Mouse (Mus musculus): Measurements from ENCODE around the gene Carnmt1. TPM values are rescaled to one million over a fixed set of nuclear protein-coding genes. Genes with fewer than 3 reads are reported as not detected.

Carnmt1 gene
- polyA plus RNA-seq, 1 experiment from 2014 or later, result 27.8 TPM

DNA sequence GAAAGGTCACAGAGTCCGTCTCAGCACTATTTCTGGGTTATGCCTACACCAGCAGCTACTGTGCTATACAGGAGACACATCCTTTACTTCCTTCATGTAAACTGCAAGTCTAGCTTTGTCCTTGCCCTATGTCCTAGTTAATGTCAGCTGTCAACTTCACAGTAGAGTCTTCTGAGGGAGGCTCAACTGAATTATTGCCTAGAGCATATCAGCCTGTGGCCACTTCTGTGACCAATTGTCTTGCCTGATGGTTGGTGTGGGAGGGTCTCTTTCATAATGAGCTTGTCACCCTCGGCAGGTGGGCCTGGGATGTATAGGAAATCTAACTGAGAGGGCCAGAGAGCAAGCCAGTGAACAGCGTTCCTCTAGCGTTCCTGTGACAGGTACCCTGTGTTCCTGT is 27.2 kb upstream of the Carnmt1 start:
- no peak for DNase-seq (ENCODE audit: low spot score)
- no peak overlapping the region for H3K4me3 ChIP-seq
- H3K9me3 ChIP-seq, result no peaks in the 10 kb centered on the region
- no peaks in the 10 kb centered on the region for H3K27me3 ChIP-seq (replicated peaks; ENCODE audit: low read depth, poor library complexity, severe bottlenecking)
- 46% methylated on average over 4 of the region's 4 CpGs for WGBS
- no peaks in the 10 kb centered on the region; the same call in 1 of the 2 replicates for H3K36me3 ChIP-seq (replicated peaks)
- peaks cover 7% of the 10 kb centered on the region for H3K4me1 ChIP-seq
- H3K27ac ChIP-seq (replicated peaks), result no peak overlapping the region

DNA sequence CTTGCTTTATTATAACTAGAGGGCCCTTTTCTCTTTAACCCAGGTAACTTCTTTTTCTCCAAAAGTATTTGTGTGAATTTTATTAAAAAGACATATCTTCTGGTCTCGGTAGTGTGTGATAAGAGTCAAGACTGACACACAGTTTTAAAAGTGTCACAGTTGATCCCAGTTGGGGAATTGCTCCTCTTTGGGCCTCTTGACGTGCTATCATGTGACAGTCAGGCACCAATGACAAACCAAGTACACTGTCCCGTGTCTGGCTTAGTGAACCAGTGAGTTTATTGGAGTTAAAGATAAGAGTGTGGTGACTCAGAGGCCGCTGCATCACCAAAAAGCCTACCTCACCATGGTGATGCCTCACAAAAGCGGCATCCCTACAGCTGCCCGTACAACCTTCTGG is 26.5 kb upstream of the Carnmt1 start:
- Histone ChIP-seq H3K27ac (replicated peaks) (no peak overlapping the region), H3K4me3 (no peak overlapping the region), H3K27me3 (replicated peaks; ENCODE audit: low read depth, poor library complexity, severe bottlenecking) (no peaks in the 10 kb centered on the region), H3K9me3 (no peaks in the 10 kb centered on the region), H3K36me3 (replicated peaks) (no peaks in the 10 kb centered on the region; the same call in 1 of the 2 replicates), H3K4me1 (peaks cover 4% of the 10 kb centered on the region)
- DNase-seq (ENCODE audit: low spot score), result no peak
- 80% methylated on average over 6 of the region's 6 CpGs for WGBS

DNA sequence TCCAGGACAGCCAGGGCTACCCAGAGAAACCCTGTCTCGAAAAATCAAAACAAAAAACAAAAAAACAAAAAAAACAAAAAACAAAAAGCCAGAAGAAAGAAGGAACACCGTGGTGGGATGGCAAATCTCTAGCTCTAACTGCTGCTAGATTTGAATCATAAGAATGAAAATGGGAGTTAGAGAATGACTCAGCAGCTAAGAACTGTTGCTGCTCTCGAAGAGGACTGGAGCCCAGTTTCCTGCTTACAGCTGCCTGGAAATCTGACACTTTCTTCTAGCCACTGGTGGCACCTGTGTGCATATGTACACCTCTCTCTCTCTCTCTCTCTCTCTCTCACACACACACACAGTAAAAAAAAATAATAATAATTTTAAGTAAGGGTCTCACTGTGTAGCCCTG is 24.2 kb upstream of the Carnmt1 start:
- DNase-seq (ENCODE audit: low spot score), result no peak

DNA sequence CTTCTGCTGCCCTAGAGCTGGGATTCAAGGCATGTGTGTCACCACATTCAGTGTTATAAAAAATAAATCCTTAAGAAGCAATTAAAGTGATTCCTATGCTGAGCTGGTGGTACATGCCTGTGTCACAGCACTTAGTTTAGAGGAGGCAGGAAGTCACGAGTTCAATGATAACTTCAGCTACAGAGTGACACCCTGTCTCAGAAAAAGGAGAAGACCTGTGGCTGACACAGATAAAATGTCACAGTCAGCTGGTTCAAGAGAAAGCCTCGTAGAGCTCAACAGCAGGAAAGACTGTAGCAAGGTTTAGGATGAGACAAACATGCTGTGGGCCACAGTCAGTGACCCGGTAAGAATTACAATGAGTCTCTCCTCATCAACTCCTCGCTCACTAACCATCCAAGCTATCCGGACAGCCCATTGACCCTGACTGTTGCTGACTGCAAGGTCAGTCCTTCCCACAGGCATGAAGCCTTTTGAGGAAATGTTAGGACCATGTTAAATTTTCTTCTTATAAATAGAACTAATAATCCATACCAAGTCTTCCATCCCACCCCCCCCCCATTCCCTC is 23.6 kb upstream of the Carnmt1 start:
- 71% methylated on average over 5 of the region's 5 CpGs for WGBS
- no peaks in the 10 kb centered on the region for H3K27me3 ChIP-seq (replicated peaks; ENCODE audit: low read depth, poor library complexity, severe bottlenecking)
- DNase-seq (ENCODE audit: low spot score), result no peak

More for the DNA sequence above, 24.2 kb upstream of the Carnmt1 start:
- 67% methylated on average over 3 of the region's 3 CpGs for WGBS
- no peaks in the 10 kb centered on the region for H3K27me3 ChIP-seq (replicated peaks; ENCODE audit: low read depth, poor library complexity, severe bottlenecking)
- H3K36me3 ChIP-seq (replicated peaks), result no peaks in the 10 kb centered on the region; the same call in 1 of the 2 replicates
- 0 out of 2 replicates have a peak, but pooled peaks cover 3% of the 10 kb centered on the region for H3K4me1 ChIP-seq
- H3K27ac ChIP-seq (replicated peaks), result no peak overlapping the region
- no peak overlapping the region for H3K4me3 ChIP-seq
- no peaks in the 10 kb centered on the region for H3K9me3 ChIP-seq

DNA sequence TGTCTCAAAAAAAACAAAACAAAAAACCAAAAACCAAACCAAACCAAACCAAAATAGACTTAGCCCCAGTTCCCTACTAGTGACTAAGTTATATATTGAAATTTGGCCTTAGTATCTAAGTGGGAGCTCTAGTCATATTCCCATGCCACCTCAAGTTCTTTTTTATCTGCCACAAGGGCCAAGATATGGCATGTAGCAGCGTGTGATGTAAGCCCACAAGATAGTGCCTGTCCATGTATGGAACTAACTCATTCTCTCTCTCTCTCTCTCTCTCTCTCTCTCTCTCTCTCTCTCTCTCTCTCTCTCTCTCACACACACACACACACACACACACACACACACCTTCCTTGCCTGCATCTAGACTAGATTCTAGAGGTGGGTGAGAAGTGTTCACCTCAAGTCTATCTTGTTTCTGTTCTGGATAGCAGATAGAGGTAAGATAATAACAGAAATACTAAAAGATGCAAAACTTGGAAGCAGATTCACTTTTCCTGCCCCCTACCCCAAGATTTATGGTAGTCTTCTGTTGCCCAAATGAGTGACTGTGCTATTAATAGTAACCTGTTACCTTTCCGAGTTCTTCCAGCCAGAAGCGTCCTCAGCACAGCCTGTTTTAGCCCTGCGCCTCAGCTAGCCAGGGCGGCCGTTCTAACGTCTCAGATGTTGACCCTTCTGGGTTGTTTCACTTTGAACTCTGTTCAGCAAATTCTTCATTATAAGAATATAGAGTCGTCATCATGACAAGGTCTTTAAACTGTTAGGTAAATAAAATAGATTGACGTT is 22.6 kb upstream of the Carnmt1 start:
- H3K27me3 ChIP-seq (replicated peaks; ENCODE audit: low read depth, poor library complexity, severe bottlenecking), result no peaks in the 10 kb centered on the region
- no peaks in the 10 kb centered on the region for H3K9me3 ChIP-seq
- H3K4me3 ChIP-seq, result no peak overlapping the region
- WGBS, result 79% methylated on average over 9 of the region's 9 CpGs
- DNase-seq (ENCODE audit: low spot score), result no peak
- 0 out of 2 replicates have a peak, but pooled peaks cover 3% of the 10 kb centered on the region for H3K4me1 ChIP-seq
- H3K36me3 ChIP-seq (replicated peaks), result no peaks in the 10 kb centered on the region
- H3K27ac ChIP-seq (replicated peaks), result no peak overlapping the region

More for the DNA sequence above, 23.6 kb upstream of the Carnmt1 start:
- H3K4me3 ChIP-seq, result no peak overlapping the region
- H3K36me3 ChIP-seq (replicated peaks), result no peaks in the 10 kb centered on the region; the same call in 1 of the 2 replicates
- no peaks in the 10 kb centered on the region for H3K9me3 ChIP-seq
- H3K4me1 ChIP-seq, result 0 out of 2 replicates have a peak, but pooled peaks cover 3% of the 10 kb centered on the region
- no peak overlapping the region for H3K27ac ChIP-seq (replicated peaks)

DNA sequence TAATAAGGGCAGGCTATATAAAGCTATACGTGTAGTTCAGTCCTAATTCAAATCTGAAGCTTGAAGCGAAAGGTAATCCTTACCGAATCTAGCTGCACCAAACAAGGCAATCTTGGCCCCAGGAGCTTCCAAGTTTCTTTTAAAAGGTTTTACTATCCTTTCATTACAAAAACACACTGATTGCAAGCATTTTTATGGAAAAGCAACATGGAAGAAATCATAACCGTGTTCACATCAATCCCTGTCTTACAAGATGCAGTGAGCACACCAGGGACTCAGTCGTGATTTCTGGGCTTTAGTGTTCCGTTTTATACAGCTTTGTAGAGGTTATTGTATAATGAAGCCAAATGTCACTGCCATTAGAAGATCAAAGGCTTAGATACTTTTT is 22.0 kb upstream of the Carnmt1 start:
- no peaks in the 10 kb centered on the region for H3K27me3 ChIP-seq (replicated peaks; ENCODE audit: low read depth, poor library complexity, severe bottlenecking)
- H3K36me3 ChIP-seq (replicated peaks), result no peaks in the 10 kb centered on the region
- no peak for DNase-seq (ENCODE audit: low spot score)
- H3K4me3 ChIP-seq, result no peak overlapping the region
- 88% methylated on average over 6 of the region's 6 CpGs for WGBS
- no peaks in the 10 kb centered on the region for H3K9me3 ChIP-seq
- 0 out of 2 replicates have a peak, but pooled peaks cover 3% of the 10 kb centered on the region for H3K4me1 ChIP-seq
- no peak overlapping the region for H3K27ac ChIP-seq (replicated peaks)

DNA sequence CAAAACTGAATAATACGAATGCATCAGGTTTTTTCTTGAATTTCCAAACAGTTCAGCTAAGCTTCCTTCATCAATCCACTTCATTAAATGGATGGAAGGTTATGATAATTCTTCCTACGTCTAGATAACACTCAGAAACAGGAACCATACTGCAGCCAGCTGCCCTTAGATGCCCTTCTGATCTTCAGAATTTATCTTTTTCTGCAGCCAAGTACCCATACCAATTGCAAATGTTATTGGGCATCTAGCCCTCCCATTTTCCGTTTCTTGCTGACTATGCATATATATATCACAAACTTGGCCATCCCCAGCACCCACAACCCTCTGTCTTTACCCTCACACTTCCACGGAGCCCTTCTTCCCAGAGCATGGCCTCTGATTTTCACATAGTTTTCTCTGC is 20.6 kb upstream of the Carnmt1 start:
- H3K4me3 ChIP-seq, result no peak overlapping the region
- H3K27me3 ChIP-seq (replicated peaks; ENCODE audit: low read depth, poor library complexity, severe bottlenecking), result no peaks in the 10 kb centered on the region
- H3K4me1 ChIP-seq, result 0 out of 2 replicates have a peak, but pooled peaks cover 3% of the 10 kb centered on the region
- no peaks in the 10 kb centered on the region for H3K36me3 ChIP-seq (replicated peaks)
- H3K9me3 ChIP-seq, result no peaks in the 10 kb centered on the region
- WGBS, result 90% methylated on average over 4 of the region's 4 CpGs
- no peak for DNase-seq (ENCODE audit: low spot score)
- no peak overlapping the region for H3K27ac ChIP-seq (replicated peaks)

DNA sequence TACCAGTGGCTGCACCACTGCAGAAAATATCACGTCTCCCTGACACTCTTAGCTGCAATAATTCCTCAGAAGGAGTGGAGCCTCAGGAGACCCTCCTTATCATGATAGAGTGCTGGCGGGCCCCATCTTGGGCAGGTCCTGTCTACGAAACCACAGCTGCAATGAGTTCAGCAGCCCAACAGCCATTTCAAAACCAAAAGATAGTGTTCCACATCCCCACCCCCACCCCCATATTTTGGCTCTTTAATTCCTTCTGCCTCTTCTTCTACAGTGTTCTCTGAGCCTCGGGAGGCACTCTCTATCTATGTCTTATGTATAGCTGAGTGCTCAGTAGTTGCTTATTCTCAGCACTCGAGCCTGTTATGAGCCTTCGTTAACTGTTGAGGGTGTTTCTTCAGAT is 20.1 kb upstream of the Carnmt1 start:
- Histone ChIP-seq H3K27me3 (replicated peaks; ENCODE audit: low read depth, poor library complexity, severe bottlenecking) (no peaks in the 10 kb centered on the region), H3K27ac (replicated peaks) (no peak overlapping the region), H3K9me3 (no peaks in the 10 kb centered on the region), H3K4me1 (0 out of 2 replicates have a peak, but pooled peaks cover 3% of the 10 kb centered on the region), H3K4me3 (no peak overlapping the region), H3K36me3 (replicated peaks) (no peaks in the 10 kb centered on the region)
- WGBS, result 87% methylated on average over 6 of the region's 6 CpGs
- no peak for DNase-seq (ENCODE audit: low spot score)

DNA sequence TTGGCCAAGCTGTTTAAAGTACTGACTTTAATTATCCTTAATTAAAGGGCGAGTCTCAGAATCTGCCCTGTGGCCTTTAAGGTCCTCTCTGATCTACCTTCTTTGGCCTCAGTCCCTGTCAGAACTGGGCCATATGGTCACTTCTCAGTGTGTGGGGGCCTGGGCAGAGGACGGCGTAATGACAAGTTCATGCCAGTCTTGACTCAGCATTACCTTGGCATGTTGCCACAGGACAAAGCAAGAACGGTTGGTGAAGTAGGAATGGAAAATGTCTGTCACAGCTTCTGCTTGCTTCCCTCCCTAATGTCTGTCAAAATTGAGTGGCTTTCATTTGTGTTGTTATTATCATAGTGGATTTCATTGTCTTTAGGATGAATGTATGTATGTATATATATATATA is 18.0 kb upstream of the Carnmt1 start:
- WGBS, result 53% methylated on average over 4 of the region's 4 CpGs
- Histone ChIP-seq H3K36me3 (replicated peaks) (no peaks in the 10 kb centered on the region), H3K27ac (replicated peaks) (no peak overlapping the region), H3K4me1 (0 out of 2 replicates have a peak, but pooled peaks cover 3% of the 10 kb centered on the region), H3K4me3 (no peak overlapping the region), H3K27me3 (replicated peaks; ENCODE audit: low read depth, poor library complexity, severe bottlenecking) (no peaks in the 10 kb centered on the region), H3K9me3 (no peaks in the 10 kb centered on the region)
- no peak for DNase-seq (ENCODE audit: low spot score)

DNA sequence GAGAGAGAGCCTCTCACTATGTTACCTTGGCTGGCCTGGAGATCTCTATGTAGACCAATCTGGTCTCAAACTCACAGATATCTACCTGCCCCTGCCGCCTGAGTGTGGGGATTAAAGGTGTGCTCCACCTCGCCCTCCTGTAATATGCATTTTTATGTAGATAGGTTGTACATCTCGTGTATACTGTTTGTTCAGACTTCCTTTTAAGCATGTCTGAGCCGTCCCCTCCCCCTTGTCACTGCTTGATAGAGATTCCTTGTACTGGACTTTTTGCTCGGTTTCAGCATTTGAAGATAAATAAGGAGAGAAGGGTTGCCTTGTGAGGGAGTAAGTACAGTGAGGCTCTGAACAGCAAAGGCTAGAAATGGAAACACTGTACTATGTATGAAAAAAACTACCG is 17.5 kb upstream of the Carnmt1 start:
- no peak overlapping the region for H3K27ac ChIP-seq (replicated peaks)
- 0 out of 2 replicates have a peak, but pooled peaks cover 3% of the 10 kb centered on the region for H3K4me1 ChIP-seq
- WGBS, result 78% methylated on average over 6 of the region's 6 CpGs
- no peak overlapping the region for H3K4me3 ChIP-seq
- no peaks in the 10 kb centered on the region for H3K9me3 ChIP-seq
- no peak for DNase-seq (ENCODE audit: low spot score)
- H3K36me3 ChIP-seq (replicated peaks), result no peaks in the 10 kb centered on the region
- H3K27me3 ChIP-seq (replicated peaks; ENCODE audit: low read depth, poor library complexity, severe bottlenecking), result no peaks in the 10 kb centered on the region

DNA sequence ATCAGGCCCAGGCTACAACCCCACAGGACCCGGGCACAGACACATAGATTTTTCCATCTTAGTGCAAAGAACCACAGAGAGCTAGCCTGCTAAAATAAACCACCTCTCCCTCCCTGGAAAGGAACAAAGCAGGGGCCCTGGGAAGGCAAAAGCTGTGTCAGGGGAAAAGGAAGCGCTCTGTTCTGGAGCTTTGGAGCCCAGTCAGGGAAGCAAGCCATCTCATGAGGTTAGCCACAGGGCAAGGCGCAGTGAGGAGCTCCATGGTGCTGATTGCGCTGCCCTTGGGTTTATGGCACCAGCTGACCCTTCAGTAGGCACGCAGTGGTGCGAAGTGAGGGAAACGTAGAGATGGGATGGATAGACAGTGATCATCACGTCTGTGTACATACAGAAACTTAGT is 16.2 kb upstream of the Carnmt1 start:
- 93% methylated on average over 8 of the region's 8 CpGs for WGBS
- Histone ChIP-seq H3K4me1 (0 out of 2 replicates have a peak, but pooled peaks cover 3% of the 10 kb centered on the region), H3K27me3 (replicated peaks; ENCODE audit: low read depth, poor library complexity, severe bottlenecking) (no peaks in the 10 kb centered on the region), H3K4me3 (no peak overlapping the region), H3K36me3 (replicated peaks) (no peaks in the 10 kb centered on the region), H3K27ac (replicated peaks) (no peak overlapping the region), H3K9me3 (no peaks in the 10 kb centered on the region)
- no peak for DNase-seq (ENCODE audit: low spot score)

DNA sequence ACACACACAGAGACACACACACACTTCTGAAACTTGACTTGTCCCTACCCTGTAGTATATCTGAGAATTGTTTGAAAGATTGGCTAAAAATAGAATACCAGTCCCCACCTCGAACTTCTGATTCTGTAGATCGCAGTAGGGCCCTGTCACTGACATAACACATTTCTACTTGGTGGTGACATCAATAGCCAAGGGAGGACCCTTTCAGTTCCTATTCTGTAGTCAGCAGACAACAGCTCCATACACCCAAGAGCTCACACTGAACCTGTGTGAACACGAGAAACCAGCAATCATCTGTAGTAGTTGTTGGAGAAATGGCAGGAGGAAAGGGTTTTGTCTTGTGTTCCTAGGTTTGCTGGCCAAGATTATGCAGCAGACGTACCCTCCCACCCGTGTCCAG is 15.6 kb upstream of the Carnmt1 start:
- Histone ChIP-seq H3K27ac (replicated peaks) (no peak overlapping the region), H3K27me3 (replicated peaks; ENCODE audit: low read depth, poor library complexity, severe bottlenecking) (no peaks in the 10 kb centered on the region), H3K4me1 (0 out of 2 replicates have a peak, but pooled peaks cover 3% of the 10 kb centered on the region), H3K4me3 (no peak overlapping the region), H3K36me3 (replicated peaks) (no peaks in the 10 kb centered on the region), H3K9me3 (no peaks in the 10 kb centered on the region)
- DNase-seq (ENCODE audit: low spot score), result no peak
- WGBS, result 90% methylated on average over 5 of the region's 5 CpGs

DNA sequence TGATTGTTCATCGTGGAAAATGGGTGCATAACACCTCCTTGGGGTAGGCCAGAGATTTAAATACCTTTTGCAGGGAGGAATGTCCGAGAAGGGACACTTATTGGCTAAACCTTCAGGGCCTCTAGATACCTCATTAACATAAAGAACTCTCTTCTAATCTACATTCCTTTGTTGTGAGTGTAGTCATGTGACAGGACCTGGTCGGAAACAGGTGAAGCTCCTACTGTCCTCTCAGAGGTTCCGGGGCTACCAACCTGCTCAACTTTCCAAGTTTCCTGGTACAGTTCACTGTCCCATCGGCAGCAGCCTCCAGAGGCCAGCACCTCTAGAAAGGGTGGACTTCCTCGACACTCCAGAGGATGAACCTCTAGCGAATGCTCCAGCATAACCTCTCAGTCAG is 14.6 kb upstream of the Carnmt1 start:
- H3K27ac ChIP-seq (replicated peaks), result no peak overlapping the region
- no peaks in the 10 kb centered on the region for H3K4me1 ChIP-seq
- no peaks in the 10 kb centered on the region for H3K36me3 ChIP-seq (replicated peaks)
- no peak for DNase-seq (ENCODE audit: low spot score)
- no peaks in the 10 kb centered on the region for H3K27me3 ChIP-seq (replicated peaks; ENCODE audit: low read depth, poor library complexity, severe bottlenecking)
- no peak overlapping the region for H3K4me3 ChIP-seq
- whole genome bisulfite sequencing, result 85% methylated on average over 7 of the region's 7 CpGs
- H3K9me3 ChIP-seq, result no peaks in the 10 kb centered on the region

All from embryonic facial prominence, embryonic 10.5 days (tissue).